Mouse (Mus musculus) right cerebral cortex, postnatal 14 days (tissue): ENCODE measurements around the gene Fntb.

ENCODE experiments used
- DNase-seq: peaks from one replicate; pipeline ENCODE4 v3.0.0; 2022

The Fntb gene

GRCm38 (mm10) chr12:76892910-76893695 is 127.7 kb downstream of the Fntb start:
- no peak for DNase-seq

DNA sequence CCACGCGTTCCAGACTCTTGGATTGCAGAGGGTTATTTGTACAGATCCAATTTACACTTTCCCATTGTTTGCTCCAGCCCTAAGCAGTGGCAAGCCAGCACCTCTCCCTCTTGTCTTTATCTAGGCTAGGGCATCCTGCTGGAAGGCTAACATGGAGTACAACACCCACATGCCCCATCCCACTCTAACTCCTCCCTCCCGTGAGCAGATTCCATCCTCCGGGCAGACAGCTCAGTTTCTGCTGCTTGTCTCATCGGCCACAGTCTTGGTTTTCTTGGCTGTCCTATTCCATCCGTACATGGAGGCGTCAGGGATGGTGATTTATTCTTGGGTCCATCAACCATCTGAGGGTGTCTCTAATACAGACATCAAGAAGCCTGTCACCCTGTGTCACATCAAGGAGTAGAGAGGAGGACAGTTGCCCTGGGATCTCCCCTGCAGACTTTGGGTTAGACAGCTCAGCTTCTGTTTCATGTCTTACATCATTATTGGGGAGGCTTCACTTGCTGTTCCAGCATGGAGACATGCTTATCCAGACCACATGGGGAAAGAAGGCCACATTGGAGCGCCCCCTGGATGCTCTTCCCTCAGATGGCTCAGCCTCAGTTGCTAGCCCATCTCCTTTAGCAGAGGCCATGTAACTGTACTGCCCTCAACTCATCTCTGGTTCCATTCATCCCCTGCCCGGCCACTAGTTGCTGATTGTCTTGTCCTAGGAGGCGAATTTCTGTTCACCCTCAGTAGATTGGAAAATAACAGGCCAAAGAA is 129.6 kb downstream of the Fntb start:
- DNase-seq: no peak

- no peak for DNase-seq
These were observed 130.4 kb downstream of the Fntb start for GRCm38 (mm10) chr12:76895777-76896176.

- no peak for DNase-seq
These were observed 131.2 kb downstream of the Fntb start for GRCm38 (mm10) chr12:76896566-76896965.

DNA sequence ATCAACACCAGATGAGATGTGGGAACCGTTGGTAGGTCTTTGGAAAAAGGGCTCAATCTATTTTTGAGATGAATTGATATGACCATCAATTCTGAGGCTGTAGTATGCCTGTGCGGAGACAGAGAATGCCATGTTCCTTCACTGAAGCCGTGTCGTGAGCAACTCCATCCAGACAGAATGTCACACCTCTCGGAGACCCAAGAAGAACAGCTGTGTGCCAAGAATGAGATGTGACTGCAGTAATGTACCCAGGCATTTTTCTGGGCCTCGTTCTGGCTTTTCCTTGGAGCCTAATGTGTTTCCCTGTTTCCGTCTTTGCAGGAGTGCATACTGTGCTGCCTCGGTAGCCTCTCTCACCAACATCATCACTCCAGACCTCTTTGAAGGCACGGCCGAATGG is 131.6 kb downstream of the Fntb start:
- DNase-seq: no peak

DNA sequence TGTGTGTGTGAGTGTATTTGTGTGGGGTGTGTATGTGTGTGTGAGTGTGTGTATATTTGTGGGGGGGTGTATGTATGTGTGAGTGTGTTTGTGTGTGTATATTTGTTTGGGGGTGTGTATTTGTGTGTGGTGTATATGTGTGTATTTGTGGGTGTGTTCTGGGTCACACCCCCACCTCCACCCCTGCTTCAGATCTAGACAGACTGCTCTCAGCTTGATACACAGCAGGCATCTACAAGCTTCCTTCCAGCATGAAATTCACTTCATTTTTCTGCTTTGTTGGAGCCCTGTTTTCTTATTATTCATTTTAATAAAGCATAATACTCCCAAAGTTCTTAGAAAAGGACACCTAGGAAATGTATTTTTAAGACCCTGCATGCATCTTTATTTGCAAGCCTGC is 132.8 kb downstream of the Fntb start:
- no peak for DNase-seq

DNA sequence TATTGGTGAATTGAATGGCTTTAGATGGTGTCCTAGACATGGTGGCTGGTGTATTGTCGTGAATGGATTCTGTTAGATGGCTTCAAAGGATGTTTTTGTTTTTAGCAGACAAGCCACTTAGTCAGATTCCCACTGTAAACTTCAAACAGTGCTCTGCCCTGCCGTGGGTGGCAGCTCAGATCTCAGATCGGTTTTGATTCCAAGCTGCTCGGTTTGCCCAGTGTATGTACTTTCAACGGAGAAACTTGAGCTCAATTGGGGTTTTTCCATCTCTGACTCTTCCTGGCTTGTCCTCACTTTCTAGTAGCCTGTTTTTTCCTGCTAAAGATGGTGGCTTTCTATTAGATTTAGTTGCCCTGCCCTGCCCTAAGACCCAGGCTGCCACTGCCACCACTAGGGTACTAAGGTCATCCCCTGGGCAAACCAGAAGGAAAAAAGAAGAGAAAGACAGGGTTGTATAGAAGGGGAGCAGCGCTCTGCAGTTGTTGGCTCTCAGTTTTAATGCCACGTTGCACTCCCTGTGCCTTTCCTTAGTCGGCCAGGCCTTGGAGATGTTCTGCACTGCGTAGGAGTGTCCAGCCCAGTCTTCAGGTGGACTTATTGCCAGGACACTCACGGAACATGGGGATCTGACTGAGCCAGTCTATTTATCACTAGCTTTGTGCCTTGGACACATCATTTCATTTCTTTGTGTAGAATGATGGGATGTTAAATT is 134.0 kb downstream of the Fntb start:
- DNase-seq: no peak

GRCm38 (mm10) chr12:76901508-76902294 is 136.3 kb downstream of the Fntb start:
- no peak for DNase-seq

- no peak for DNase-seq
These were observed 140.9 kb downstream of the Fntb start for GRCm38 (mm10) chr12:76906278-76906677.

- DNase-seq: no peak
These were observed 143.8 kb downstream of the Fntb start for GRCm38 (mm10) chr12:76909218-76909617.

DNA sequence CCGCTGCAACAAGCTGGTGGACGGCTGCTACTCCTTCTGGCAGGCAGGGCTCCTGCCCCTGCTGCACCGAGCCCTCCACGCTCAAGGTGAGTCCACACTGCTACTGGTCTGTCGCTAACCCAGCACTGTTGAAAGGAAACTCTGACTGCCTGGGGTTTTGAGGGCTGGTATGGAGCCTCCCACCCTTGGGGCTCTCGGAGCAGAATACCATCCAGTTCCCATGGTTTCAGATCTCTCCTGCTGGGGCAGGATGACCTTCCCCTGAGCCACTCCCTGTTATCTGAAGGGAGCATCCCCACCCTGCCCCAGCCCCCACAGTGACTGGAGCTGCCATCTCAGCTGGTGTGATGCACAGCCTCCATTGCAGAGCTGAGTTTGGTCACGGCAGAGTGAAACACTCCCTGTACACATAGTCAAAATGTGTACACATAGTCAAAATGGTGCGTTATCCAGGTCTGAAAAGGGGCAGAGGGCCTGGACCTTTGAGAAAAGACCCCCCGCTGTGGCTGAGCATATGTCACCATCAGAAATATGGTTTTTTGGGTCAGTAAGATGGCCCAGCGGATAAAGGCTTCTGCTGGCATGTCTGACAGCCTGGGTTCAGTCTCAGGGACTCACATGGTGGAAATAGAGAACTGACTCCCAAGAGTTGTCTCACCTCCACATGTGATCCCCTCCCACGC is 145.0 kb downstream of the Fntb start:
- no peak for DNase-seq

DNA sequence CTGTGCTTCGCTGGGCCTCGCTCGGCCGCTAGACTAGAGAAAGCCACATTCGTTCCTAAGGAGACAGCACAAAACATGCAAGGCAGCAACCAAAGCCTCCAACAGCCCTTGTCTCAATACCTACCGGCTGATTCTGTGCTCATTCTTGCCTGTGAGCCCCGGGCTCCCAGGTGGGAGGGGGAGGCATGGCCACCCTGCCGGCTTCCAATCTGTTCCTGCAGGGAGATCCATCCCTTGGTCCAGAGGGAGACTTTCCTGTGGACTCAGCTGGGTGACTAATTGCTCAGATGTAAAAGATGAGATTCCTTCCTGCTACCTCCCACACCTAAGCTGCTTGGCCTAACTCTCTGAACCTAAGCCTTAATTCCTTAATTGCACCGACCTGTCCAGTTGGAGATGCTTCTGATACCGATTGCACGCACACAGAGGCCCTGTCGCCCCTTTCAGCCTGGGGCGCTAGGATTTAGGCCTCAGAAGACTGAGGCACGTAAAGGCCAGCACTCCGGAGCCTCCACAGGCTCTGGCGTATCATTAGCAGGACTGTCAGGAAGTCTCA is 145.9 kb downstream of the Fntb start:
- no peak for DNase-seq

DNA sequence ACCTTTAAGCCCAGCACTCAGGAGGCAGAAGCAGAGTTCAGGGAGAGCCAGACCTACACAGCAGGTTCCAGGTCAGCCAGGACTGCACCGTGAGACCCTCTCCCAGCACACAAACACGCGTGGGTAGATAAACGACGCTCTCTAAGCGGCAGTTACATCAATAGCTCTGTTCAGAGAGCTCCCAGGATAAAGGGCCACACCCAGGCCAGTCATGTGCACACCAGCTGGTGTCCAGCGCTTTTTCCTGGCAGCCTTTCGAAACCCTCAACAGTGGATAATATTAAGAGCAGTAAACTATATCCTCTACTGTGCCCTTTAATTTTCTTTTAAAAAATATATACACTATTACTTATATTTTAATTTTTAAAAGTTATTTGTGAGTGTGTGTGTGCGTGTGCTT is 146.8 kb downstream of the Fntb start:
- DNase-seq: no peak

GRCm38 (mm10) chr12:76916163-76916562 is 150.8 kb downstream of the Fntb start:
- no peak for DNase-seq

GRCm38 (mm10) chr12:76918113-76918512 is 152.7 kb downstream of the Fntb start:
- no peak for DNase-seq

DNA sequence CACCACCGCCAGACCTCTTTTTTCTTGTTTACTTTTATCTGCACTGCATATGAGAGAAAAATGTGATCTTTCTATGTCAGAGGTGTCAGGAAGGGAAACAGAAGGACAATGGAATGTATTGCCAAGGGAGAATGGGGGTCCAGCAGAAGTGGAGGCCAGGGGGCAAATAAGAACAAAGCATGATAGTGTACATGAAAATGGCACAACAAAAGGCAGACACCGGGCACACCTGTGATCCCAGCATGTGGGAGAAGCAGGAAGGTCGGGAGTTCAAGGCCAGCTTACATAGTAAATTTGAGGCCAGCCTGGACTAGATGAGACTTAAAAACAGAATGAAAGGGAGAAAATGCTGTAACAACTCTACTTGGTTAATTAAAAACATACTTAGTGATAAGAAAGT is 153.5 kb downstream of the Fntb start:
- DNase-seq: no peak

DNA sequence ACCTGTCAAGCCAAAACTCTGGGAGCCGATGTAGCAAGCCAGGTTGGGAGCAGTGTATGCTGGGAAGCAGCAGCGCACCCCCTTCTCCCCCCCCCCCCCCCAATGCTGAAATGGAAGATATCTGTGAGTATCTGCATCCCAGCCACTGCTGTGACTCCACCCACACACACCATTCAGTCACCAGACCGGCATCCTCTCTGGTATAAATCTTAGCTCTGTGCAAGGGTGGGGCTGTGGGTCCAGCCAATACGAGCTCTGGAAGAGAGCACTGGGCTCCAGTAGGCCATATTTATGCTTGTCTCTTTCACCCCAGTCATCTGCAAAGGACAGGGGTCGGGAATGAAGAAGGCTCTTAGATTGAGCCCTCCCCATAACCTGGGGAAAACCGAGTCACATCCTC is 155.0 kb downstream of the Fntb start:
- no peak for DNase-seq

DNA sequence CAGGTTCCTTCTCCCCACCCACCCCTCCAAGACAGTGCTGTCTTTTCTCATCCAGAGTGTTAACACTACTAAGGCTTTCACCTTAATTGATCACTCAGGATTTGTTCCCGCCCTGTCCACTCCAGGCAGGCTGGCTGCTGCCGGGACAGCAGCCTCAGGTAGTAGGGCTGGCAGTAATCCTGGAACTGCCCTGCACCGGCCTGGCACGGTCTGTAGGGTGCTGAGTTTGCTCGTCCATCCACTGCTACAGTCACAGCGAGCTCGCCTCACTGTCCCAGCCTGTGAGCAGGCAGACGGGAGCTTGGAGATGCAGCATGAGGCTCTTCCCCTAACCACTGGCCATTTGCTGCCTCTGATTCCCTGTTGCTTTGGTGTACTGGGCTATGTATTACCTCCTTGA is 155.6 kb downstream of the Fntb start:
- DNase-seq: no peak

- no peak for DNase-seq
These were observed 157.7 kb downstream of the Fntb start for GRCm38 (mm10) chr12:76923118-76923517.

GRCm38 (mm10) chr12:76924904-76925604 is 159.7 kb downstream of the Fntb start:
- DNase-seq: no peak

DNA sequence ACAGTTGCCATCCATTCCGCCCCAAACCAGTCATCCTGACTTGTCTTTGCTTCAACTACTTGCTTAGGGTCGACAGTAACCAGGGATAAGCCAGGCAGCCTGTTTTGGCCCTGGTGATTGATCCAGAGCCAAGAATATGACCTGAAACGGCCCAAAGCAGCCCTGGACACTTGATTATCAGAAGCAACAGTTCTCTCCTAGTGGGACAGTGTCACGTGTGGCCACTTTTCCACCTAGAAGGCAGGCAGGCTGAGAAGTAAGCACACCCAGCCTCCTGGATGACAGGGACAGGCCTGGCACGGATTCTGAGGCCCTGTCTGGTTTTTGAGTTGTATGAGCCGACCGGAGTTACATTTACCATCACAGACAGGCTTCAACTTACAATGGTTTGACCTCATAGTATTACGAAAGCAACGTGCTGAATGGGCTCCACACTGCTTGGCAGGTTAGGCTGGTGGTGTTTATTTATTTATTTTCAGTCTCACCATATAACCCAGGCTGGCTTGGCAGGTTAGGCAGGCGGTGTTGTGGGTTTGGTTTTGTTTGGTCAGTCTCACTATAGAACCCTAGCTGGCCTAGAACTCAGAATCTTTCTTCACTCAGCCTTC is 161.1 kb downstream of the Fntb start:
- DNase-seq: no peak
